Mouse (Mus musculus): ENCODE measurements around the gene Gpr35. TPM values are rescaled to one million over a fixed set of nuclear protein-coding genes. Genes with fewer than 3 reads are reported as not detected.

Gene Gpr35
- polyA plus RNA-seq, 1 experiment from 2014 or later: 0.48 TPM

DNA sequence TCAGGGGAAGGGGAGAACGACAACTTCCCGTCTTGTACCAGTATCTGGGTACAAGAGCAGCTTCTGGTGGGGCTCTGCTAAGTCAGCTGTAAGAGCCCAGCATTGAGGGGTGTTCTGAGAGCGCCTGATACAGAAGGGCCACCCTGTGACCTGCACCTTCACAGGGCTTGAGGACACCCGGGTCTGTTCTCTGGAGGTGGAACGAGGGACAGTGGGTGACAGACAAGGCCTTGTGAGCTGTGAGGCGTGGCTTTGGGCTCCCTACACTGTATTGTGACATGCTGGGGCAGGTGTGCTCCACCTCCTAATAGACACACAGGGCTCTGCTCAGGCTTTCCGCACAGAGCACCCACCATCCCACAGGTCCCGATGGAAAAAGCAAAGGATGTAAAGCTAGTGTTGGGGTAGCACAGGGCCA is 38.9 kb upstream of the Gpr35 start:
- H3K9me3 ChIP-seq: no peaks in the 10 kb centered on the region

DNA sequence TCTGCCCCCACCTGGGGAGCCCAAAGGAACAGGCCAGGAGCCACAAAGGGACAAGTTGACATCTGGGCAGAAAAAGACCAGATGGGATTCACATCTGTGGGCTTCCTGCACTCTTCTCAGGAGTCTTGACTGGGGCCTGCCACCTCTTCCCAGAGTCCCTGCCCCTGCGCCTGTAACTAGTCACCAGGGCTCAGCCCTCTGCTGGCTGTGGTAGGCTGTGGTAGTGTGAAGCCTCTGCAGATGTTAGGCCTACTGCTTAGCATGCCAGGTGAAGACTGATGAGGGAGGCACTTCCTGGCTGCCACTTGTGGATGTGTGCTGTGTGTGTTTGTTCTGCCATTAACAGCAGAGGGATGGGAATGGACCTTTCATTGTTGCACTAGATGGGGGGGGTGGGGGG is 38.4 kb upstream of the Gpr35 start:
- H3K27ac ChIP-seq (replicated peaks): no peak overlapping the region
- H3K9ac ChIP-seq: peak overlapping the region; percentile 93
- peaks cover 37% of the 10 kb centered on the region for H3K4me1 ChIP-seq
- H3K36me3 ChIP-seq: peaks cover 36% of the 10 kb centered on the region
- no peak for ATAC-seq (ENCODE audit: extremely low read depth, insufficient number of reproducible peaks, low FRiP score, low TSS enrichment)
- WGBS: 64% methylated on average over 1 of the region's 1 CpGs
- H3K27me3 ChIP-seq (replicated peaks): peaks cover 6% of the 10 kb centered on the region; the same call in 1 of the 2 replicates
- peak overlapping the region; percentile 96 for H3K4me2 ChIP-seq
- H3K4me3 ChIP-seq: peak overlapping the region; percentile 71
- no peaks in the 10 kb centered on the region for H3K9me3 ChIP-seq

More for the DNA sequence above, 38.9 kb upstream of the Gpr35 start:
- H3K4me3 ChIP-seq: peak overlapping the region; percentile 71
- peak overlapping the region; percentile 93 for H3K9ac ChIP-seq
- WGBS: 48% methylated on average over 8 of the region's 8 CpGs
- H3K4me2 ChIP-seq: peak overlapping the region; percentile 96
- peaks cover 6% of the 10 kb centered on the region; the same call in 1 of the 2 replicates for H3K27me3 ChIP-seq (replicated peaks)
- H3K27ac ChIP-seq (replicated peaks): peak overlapping the region; percentile 90
- H3K4me1 ChIP-seq: peaks cover 37% of the 10 kb centered on the region
- peaks cover 30% of the 10 kb centered on the region for H3K36me3 ChIP-seq
- no peak for ATAC-seq (ENCODE audit: extremely low read depth, insufficient number of reproducible peaks, low FRiP score, low TSS enrichment)

DNA sequence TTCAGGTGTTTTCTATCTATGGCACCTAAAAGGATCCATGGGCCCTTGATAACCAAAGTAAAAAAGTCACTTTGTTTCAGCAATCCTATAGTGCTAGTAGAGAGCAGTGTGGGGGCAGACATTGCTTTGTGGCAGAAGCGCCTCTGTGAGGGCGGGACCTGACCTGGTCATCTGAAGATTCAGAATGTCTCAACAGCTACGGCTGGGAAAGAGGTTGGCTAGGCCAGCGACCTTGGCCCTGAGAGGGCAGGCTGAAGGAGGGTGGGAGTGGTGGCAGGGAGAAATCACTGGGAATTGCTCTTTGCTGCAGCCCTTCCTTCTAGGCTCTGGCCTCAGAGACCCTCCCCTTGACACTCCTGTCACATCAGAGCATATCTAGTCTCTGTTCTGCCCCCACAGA is 36.4 kb upstream of the Gpr35 start:
- Histone ChIP-seq H3K4me1 (peaks cover 29% of the 10 kb centered on the region), H3K4me3 (no peak overlapping the region), H3K9ac (no peak overlapping the region), H3K4me2 (no peak overlapping the region), H3K36me3 (peaks cover 56% of the 10 kb centered on the region), H3K9me3 (no peaks in the 10 kb centered on the region), H3K27ac (replicated peaks) (no peak overlapping the region), H3K27me3 (replicated peaks) (no peaks in the 10 kb centered on the region)
- 69% methylated on average over 4 of the region's 4 CpGs for WGBS
- ATAC-seq (ENCODE audit: extremely low read depth, insufficient number of reproducible peaks, low FRiP score, low TSS enrichment): no peak

DNA sequence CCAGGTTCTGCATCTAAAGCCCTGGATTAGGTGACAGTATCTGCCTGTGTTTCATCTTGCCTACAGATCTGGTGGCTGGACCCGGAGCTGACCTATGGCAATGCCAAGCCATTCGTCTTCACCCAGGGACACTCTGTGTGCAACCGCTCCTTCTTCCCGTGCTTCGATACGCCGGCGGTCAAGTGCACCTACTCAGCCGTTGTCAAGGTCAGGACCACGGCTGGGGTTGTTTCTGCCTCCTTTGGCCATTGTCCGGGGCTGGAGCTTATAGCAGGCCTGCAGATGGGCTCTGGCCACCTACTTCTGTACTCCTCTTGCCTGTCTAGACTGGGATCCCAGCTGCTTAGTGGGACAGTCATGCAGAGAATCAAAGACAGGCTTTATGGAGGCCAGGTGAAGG is 35.7 kb upstream of the Gpr35 start:
- no peak overlapping the region for H3K4me2 ChIP-seq
- no peaks in the 10 kb centered on the region for H3K9me3 ChIP-seq
- ATAC-seq (ENCODE audit: extremely low read depth, insufficient number of reproducible peaks, low FRiP score, low TSS enrichment): no peak
- no peak overlapping the region for H3K27ac ChIP-seq (replicated peaks)
- H3K4me1 ChIP-seq: peaks cover 22% of the 10 kb centered on the region
- no peak overlapping the region for H3K4me3 ChIP-seq
- H3K27me3 ChIP-seq (replicated peaks): no peaks in the 10 kb centered on the region
- WGBS: 89% methylated on average over 11 of the region's 11 CpGs
- H3K9ac ChIP-seq: no peak overlapping the region
- peaks cover 63% of the 10 kb centered on the region for H3K36me3 ChIP-seq

DNA sequence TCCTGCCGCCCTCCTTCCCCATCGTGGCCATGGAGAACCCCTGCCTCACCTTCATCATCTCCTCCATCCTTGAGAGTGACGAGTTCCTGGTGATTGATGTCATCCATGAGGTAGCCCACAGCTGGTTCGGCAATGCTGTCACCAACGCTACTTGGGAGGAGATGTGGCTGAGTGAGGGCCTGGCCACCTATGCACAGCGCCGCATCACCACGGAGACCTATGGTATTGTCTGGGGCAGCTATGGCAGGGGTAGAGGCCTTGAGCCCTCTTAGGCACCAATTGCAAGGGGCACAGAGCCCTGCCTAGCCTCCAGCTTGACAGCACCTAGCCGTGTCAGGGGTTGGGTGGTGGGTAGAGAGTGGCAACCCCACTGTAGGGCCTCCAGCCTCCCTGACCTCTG is 33.9 kb upstream of the Gpr35 start:
- 86% methylated on average over 9 of the region's 9 CpGs for WGBS
- no peak overlapping the region for H3K4me3 ChIP-seq
- H3K9me3 ChIP-seq: no peaks in the 10 kb centered on the region
- H3K27ac ChIP-seq (replicated peaks): no peak overlapping the region
- H3K9ac ChIP-seq: no peak overlapping the region
- H3K27me3 ChIP-seq (replicated peaks): no peaks in the 10 kb centered on the region
- H3K4me2 ChIP-seq: no peak overlapping the region
- H3K4me1 ChIP-seq: peaks cover 29% of the 10 kb centered on the region
- ATAC-seq (ENCODE audit: extremely low read depth, insufficient number of reproducible peaks, low FRiP score, low TSS enrichment): no peak
- peaks cover 76% of the 10 kb centered on the region for H3K36me3 ChIP-seq

DNA sequence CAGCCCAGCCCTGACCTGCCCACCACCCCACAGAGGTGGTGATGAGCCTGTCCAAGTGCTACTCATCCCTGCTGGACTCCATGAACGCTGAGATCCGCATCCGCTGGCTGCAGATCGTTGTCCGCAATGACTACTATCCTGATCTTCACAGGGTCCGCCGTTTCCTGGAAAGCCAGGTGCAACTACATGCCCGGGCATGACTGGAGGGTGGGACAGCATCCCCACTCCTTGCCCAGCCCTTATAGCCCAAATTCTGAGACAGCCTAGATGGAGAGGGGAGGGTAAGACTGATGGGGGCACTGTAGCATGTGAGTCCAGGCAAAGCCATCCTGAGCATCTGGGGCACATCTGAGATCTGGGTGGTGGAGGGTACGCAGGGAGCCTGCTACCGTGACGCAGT is 31.5 kb upstream of the Gpr35 start:
- Histone ChIP-seq H3K4me2 (no peak overlapping the region), H3K27me3 (replicated peaks) (peaks cover 14% of the 10 kb centered on the region), H3K36me3 (peaks cover 71% of the 10 kb centered on the region), H3K9ac (no peak overlapping the region), H3K4me3 (no peak overlapping the region), H3K9me3 (no peaks in the 10 kb centered on the region), H3K27ac (replicated peaks) (no peak overlapping the region), H3K4me1 (peaks cover 22% of the 10 kb centered on the region)
- ATAC-seq (ENCODE audit: extremely low read depth, insufficient number of reproducible peaks, low FRiP score, low TSS enrichment): no peak
- WGBS: 96% methylated on average over 11 of the region's 11 CpGs

DNA sequence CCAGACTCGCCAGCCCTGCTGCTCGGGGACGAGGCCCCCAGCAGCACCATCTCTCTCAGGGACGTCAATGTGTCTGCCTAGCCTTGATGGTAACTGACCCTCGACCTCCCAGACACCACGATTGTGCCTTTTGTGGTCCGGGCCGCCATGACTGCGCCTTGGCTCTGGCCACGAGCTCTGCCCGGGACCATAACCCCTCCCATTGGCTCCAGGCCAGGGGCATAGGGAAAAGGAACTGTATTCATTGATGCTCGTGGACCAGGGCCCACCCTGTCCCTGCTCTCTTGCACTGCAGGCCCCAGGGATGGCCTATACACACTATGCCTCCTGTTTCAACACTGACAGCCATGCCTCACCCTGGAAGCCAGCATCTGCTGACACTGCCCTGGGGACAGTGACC is 30.9 kb upstream of the Gpr35 start:
- Histone ChIP-seq H3K9me3 (no peaks in the 10 kb centered on the region), H3K27me3 (replicated peaks) (peaks cover 14% of the 10 kb centered on the region), H3K9ac (no peak overlapping the region), H3K4me3 (no peak overlapping the region), H3K36me3 (peaks cover 65% of the 10 kb centered on the region), H3K4me2 (no peak overlapping the region), H3K27ac (replicated peaks) (no peak overlapping the region), H3K4me1 (peaks cover 22% of the 10 kb centered on the region)
- ATAC-seq (ENCODE audit: extremely low read depth, insufficient number of reproducible peaks, low FRiP score, low TSS enrichment): no peak
- 85% methylated on average over 12 of the region's 12 CpGs for WGBS

DNA sequence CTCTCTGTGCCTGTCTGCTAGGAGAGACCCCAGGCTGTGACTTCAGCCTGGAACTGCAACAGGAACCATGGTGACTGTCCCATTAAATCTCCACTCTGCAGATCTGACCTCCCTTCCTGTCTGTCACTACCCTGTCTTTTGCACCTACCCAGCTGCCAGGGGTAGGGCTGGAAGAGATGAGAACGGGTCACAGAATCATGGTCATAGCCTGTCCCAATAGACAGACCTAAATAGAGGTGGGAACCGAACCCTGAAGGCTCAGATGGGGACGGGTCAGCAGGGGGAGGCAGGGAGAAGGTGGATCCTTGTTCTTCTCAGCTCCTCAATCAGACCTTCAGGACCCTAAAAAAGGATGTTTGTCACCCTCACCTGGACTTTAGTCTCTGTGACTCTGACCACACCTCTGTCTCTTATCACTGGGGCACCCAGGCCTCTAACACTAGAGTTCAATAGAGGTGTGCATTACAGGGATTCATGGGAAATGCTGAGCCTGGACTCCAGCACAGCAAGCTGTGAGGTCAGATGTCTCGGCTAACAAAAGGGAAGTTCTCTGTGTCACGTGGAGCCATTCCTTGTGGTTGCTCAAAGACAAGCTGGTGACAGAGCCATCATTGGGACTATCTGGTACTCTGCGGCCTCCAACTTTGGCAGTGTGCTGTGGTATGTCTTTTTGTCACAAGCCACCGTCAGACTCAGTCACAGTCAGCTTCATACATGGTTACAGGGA is 30.0 kb upstream of the Gpr35 start:
- 65% methylated on average over 7 of the region's 7 CpGs for WGBS
- Histone ChIP-seq H3K4me1 (peaks cover 22% of the 10 kb centered on the region), H3K9me3 (no peaks in the 10 kb centered on the region), H3K27ac (replicated peaks) (peak overlapping the region; percentile 67; the same call in 1 of the 2 replicates), H3K36me3 (peaks cover 57% of the 10 kb centered on the region), H3K9ac (0 out of 2 replicates have a peak overlapping the region, but pooled peaks have one; percentile 30), H3K27me3 (replicated peaks) (peaks cover 14% of the 10 kb centered on the region), H3K4me3 (no peak overlapping the region), H3K4me2 (no peak overlapping the region)
- ATAC-seq (ENCODE audit: extremely low read depth, insufficient number of reproducible peaks, low FRiP score, low TSS enrichment): no peak

DNA sequence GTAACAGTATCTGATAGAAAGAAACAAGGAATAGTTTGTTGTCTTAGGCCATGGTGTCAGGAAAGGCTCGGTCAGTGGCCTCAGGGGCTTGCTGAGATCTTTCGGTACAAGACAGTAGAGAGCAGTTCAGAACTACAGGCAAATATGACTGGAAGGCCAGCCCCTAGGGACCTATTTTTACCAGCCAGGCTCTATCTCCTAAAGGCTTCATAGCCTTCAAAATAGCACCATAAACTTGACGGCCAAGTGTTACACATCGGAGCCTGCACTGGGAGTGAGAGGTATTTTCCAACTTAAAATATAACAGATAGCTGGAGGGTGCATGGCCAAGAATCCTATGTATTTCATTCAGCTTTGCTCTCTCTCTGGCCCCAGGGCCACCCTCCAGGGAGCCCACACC is 29.2 kb upstream of the Gpr35 start:
- 56% methylated on average over 4 of the region's 4 CpGs for WGBS
- Histone ChIP-seq H3K27ac (replicated peaks) (peak overlapping the region; percentile 67), H3K9me3 (no peaks in the 10 kb centered on the region), H3K4me2 (no peak overlapping the region), H3K27me3 (replicated peaks) (peaks cover 14% of the 10 kb centered on the region), H3K4me1 (peaks cover 22% of the 10 kb centered on the region), H3K9ac (no peak overlapping the region), H3K4me3 (no peak overlapping the region), H3K36me3 (peaks cover 48% of the 10 kb centered on the region)
- no peak for ATAC-seq (ENCODE audit: extremely low read depth, insufficient number of reproducible peaks, low FRiP score, low TSS enrichment)

DNA sequence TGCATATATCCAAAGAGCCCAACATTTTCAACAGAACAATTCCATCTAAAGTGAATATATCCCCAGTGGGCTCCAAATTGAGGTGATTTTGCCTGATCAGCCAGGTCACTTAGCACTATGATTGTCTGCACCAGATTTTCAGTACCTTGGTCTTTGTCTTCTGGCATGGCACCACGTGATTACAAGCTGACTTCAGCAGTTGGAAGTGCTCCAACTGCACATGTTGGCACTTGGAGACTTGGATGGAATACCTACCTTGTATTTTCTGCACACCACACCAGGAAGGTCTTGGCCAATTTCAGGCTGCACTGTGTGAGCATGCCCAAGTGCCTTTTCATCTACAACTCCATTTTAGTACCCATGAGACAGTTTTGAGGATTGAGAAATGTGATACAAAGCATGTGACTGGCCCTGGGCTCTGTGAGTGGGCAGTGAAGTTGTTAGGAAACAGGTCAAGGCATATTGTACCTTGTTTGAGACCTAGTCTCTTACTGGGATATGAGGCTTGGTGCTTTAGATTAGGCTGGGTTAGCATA is 20.4 kb upstream of the Gpr35 start:
- ATAC-seq (ENCODE audit: extremely low read depth, insufficient number of reproducible peaks, low FRiP score, low TSS enrichment): no peak
- H3K4me2 ChIP-seq: no peak overlapping the region
- peaks cover 6% of the 10 kb centered on the region for H3K9me3 ChIP-seq
- H3K4me1 ChIP-seq: peaks cover 15% of the 10 kb centered on the region
- no peaks in the 10 kb centered on the region for H3K36me3 ChIP-seq
- no peak overlapping the region for H3K4me3 ChIP-seq
- H3K9ac ChIP-seq: no peak overlapping the region
- peaks cover 15% of the 10 kb centered on the region; the same call in 1 of the 2 replicates for H3K27me3 ChIP-seq (replicated peaks)
- 17% methylated on average over 1 of the region's 1 CpGs for WGBS
- H3K27ac ChIP-seq (replicated peaks): no peak overlapping the region

DNA sequence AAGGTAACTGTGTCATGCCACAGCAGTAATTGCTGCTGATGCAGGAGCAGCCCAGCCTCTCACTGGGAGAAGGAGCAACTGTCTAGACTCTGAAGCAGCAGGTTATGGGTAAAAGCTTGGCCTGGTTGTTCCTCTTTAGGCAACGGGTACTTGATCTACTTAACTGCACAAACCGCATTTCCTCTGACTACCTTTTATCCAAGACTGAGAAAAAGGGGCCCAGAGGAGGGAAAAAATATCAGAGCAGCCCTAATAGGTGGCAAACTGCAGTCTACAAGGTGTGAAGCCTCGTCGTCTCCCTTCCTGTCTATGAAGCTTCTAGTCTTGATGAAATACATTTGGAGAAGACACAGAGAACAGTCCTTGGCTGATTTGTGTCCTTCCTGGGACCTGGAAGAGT is 17.1 kb upstream of the Gpr35 start:
- H3K36me3 ChIP-seq: peaks cover 9% of the 10 kb centered on the region
- no peak for ATAC-seq (ENCODE audit: extremely low read depth, insufficient number of reproducible peaks, low FRiP score, low TSS enrichment)
- peaks cover 29% of the 10 kb centered on the region for H3K4me1 ChIP-seq
- peaks cover 6% of the 10 kb centered on the region; the same call in 1 of the 2 replicates for H3K27me3 ChIP-seq (replicated peaks)
- peak overlapping the region; percentile 85 for H3K9ac ChIP-seq
- 74% methylated on average over 4 of the region's 4 CpGs for WGBS
- peaks cover 6% of the 10 kb centered on the region for H3K9me3 ChIP-seq
- peak overlapping the region; percentile 85 for H3K4me2 ChIP-seq
- H3K4me3 ChIP-seq: peak overlapping the region; percentile 76
- H3K27ac ChIP-seq (replicated peaks): peak overlapping the region; percentile 92
